Mouse (Mus musculus) layer of hippocampus, adult 9-11 months (tissue): ENCODE data around the gene Zfp771.
A peak's percentile ranks its signal among the peaks of the same experiment; 100 is the strongest.
"Not testable (repeated sequence)": the region's sequence is repeated elsewhere in the genome, so short reads cannot be mapped to it uniquely, and the experiment has no call there.

Experiments
- DNase-seq: peaks from one replicate; pipeline ENCODE4 v3.0.0; 2022

The Zfp771 gene

GRCm38 (mm10) chr7:127217901-127218642 lies 26.0 kb upstream of the Zfp771 start:
- DNase-seq: no peak

- DNase-seq: no peak
Measured at GRCm38 (mm10) chr7:127218670-127219069, 25.4 kb upstream of the Zfp771 start.

- no peak for DNase-seq
Measured at GRCm38 (mm10) chr7:127220440-127220839, 23.6 kb upstream of the Zfp771 start.

- no peak for DNase-seq
Measured at GRCm38 (mm10) chr7:127223106-127223505, 21.0 kb upstream of the Zfp771 start.

- DNase-seq: no peak
Measured at GRCm38 (mm10) chr7:127223515-127224478, 20.3 kb upstream of the Zfp771 start.

- no peak for DNase-seq
Measured at GRCm38 (mm10) chr7:127224616-127225015, 19.5 kb upstream of the Zfp771 start.

GRCm38 (mm10) chr7:127225147-127225995 lies 18.7 kb upstream of the Zfp771 start:
- DNase-seq: no peak

GRCm38 (mm10) chr7:127228615-127229303 lies 15.3 kb upstream of the Zfp771 start:
- peak; percentile 61 for DNase-seq

- DNase-seq: no peak
Measured at GRCm38 (mm10) chr7:127231376-127231775, 12.7 kb upstream of the Zfp771 start.

- no peak for DNase-seq
Measured at GRCm38 (mm10) chr7:127231826-127232621, 12.1 kb upstream of the Zfp771 start.

GRCm38 (mm10) chr7:127232622-127233367 lies 11.3 kb upstream of the Zfp771 start, which contains the start of the genes Zfp553 and Sept1:
Zfp553 (plus strand) TSS chr7:127233061.
Sept1 (minus strand) TSS chr7:127233130.
- peak; percentile 83 for DNase-seq

GRCm38 (mm10) chr7:127233368-127233749 lies 10.7 kb upstream of the Zfp771 start:
- DNase-seq: no peak

- DNase-seq: no peak
Measured at GRCm38 (mm10) chr7:127233765-127234164, 10.3 kb upstream of the Zfp771 start.

GRCm38 (mm10) chr7:127234777-127235176 lies 9.3 kb upstream of the Zfp771 start:
- DNase-seq: no peak

- DNase-seq: no peak
Measured at GRCm38 (mm10) chr7:127243361-127243867, 660 bp upstream of the Zfp771 start.

- DNase-seq: no peak
Measured at GRCm38 (mm10) chr7:127244658-127245510, 810 bp downstream of the Zfp771 start.

GRCm38 (mm10) chr7:127250511-127250910 lies 6.4 kb downstream of the Zfp771 start:
- not testable (repeated sequence) for DNase-seq

GRCm38 (mm10) chr7:127252414-127252813 lies 8.3 kb downstream of the Zfp771 start:
- no peak for DNase-seq

GRCm38 (mm10) chr7:127253341-127253740 lies 9.3 kb downstream of the Zfp771 start:
- no peak for DNase-seq
